Mouse (Mus musculus) MEL (cell line): ENCODE results near the gene 9230104L09Rik.

Source experiments
- CTCF ChIP-seq, 3 experiments: IDR thresholded peaks in 2 of 3; conservative IDR thresholded peaks in 1 of 3; 2 replicates each; pipeline ENCODE4 v1.5.1; 2011 to 2012; ENCODE audit warnings: low read length in 3 of 3, low read depth in 2 of 3, mild to moderate bottlenecking in 2 of 3, improper control_type of control experiment in 1 of 3, inconsistent platforms in 1 of 3, mixed read lengths in 1 of 3, moderate library complexity in 1 of 3; ENCODE audit not compliant: control insufficient read depth in 1 of 3, insufficient read depth in 1 of 3, poor library complexity in 1 of 3, severe bottlenecking in 1 of 3
- E2F4 ChIP-seq: IDR thresholded peaks from 2 replicates; pipeline ENCODE4 v1.6.1; 2011; ENCODE audit warnings: low read depth, low read length, improper control_type of control experiment, borderline replicate concordance
- EP300 ChIP-seq, 2 experiments: IDR thresholded peaks; 2 replicates each; pipeline ENCODE4 v1.6.1; 2011; ENCODE audit warnings: improper control_type of control experiment in 2 of 2, low read length in 2 of 2, low read depth in 1 of 2, mild to moderate bottlenecking in 1 of 2
- ETS1 ChIP-seq: IDR thresholded peaks from 2 replicates; pipeline ENCODE4 v1.6.1; 2012; ENCODE audit warnings: low read depth, mild to moderate bottlenecking, inconsistent platforms, low read length, improper control_type of control experiment, moderate library complexity

DNA sequence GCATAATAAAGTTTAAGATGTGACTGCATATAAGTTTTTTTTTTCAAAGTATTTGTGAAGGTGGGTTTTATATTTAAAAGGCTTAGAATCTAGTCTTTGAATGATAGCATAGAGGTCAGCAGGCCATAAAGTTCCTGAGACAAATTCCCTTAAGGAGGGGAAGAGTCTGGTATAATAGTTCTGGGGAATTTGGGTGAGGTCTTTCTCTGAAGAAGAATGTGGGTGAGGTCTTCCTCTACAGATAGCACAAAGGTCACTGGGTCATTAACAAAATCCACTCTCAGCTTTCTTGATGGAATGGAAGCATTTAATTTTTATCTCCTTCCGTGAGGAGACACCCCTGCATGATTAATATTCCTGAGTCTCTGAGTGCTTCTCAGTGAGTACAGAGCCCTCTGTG is 38.9 kb downstream of the 9230104L09Rik start:
- no peak for TF ChIP-seq E2F4
- no peak for TF ChIP-seq ETS1
- no peak for TF ChIP-seq CTCF (IDR thresholded peaks at IDR 0.05 in 2 of 3, conservative IDR thresholded peaks at IDR 0.05 in 1 of 3; ENCODE audit: control insufficient read depth in 1 of 3, insufficient read depth in 1 of 3, low read depth in 2 of 3, low read length in 3 of 3, poor library complexity in 1 of 3, severe bottlenecking in 1 of 3)
- no peak for TF ChIP-seq EP300 (IDR thresholded peaks at IDR 0.05; ENCODE audit: low read depth in 1 of 2, low read length in 2 of 2)
